Mouse (Mus musculus) left cerebral cortex, adult 18-20 months (tissue): ENCODE measurements at regions not wholly inside any gene's neighbourhood (a gene's known extent, or its start where the extent isn't known, plus 50 kb on each side); places are given as distances from the start of the nearest gene placed in this dataset.
"Not testable (repeated sequence)": the region's sequence is repeated elsewhere in the genome, so short reads cannot be mapped to it uniquely, and the experiment has no call there.

Source experiments
- DNase-seq, 2 experiments: peaks; one replicate each; pipeline ENCODE4 v3.0.0; 2021 to 2022; ENCODE audit warnings: low spot score in 2 of 2, mixed read lengths in 1 of 2

- DNase-seq = no peak
Observed at GRCm38 (mm10) chr6:37618990-37619389, 89.0 kb downstream of the Akr1d1 start.

GRCm38 (mm10) chr6:37621364-37622029 lies 91.5 kb downstream of the Akr1d1 start:
- DNase-seq = no peak

- DNase-seq = no peak
Observed at GRCm38 (mm10) chr6:37622273-37622672, 92.3 kb downstream of the Akr1d1 start.

GRCm38 (mm10) chr6:37627206-37627605 lies 97.2 kb downstream of the Akr1d1 start:
- no peak for DNase-seq

- no peak for DNase-seq
Observed at GRCm38 (mm10) chr6:37633948-37634347, 104.0 kb downstream of the Akr1d1 start.

- no peak for DNase-seq
Observed at GRCm38 (mm10) chr6:37642066-37642465, 112.1 kb downstream of the Akr1d1 start.

GRCm38 (mm10) chr6:37642701-37643121 lies 112.7 kb downstream of the Akr1d1 start:
- peak; percentile 31 to 47 for DNase-seq

- DNase-seq = no peak
Observed at GRCm38 (mm10) chr6:37643176-37643575, 113.2 kb downstream of the Akr1d1 start.

- no peak for DNase-seq
Observed at GRCm38 (mm10) chr6:37643718-37644117, 113.7 kb downstream of the Akr1d1 start.

- no peak for DNase-seq
Observed at GRCm38 (mm10) chr6:37645551-37645950, 115.6 kb downstream of the Akr1d1 start.

- not testable (repeated sequence) for DNase-seq
Observed at GRCm38 (mm10) chr6:37657300-37657699, 127.3 kb downstream of the Akr1d1 start.

GRCm38 (mm10) chr6:37658021-37658650 lies 128.2 kb downstream of the Akr1d1 start:
- no peak for DNase-seq

GRCm38 (mm10) chr6:37662747-37663146 lies 132.8 kb downstream of the Akr1d1 start:
- no peak for DNase-seq

- no peak for DNase-seq
Observed at GRCm38 (mm10) chr6:37665576-37665975, 135.6 kb downstream of the Akr1d1 start.

- no peak for DNase-seq
Observed at GRCm38 (mm10) chr6:37669407-37669806, 139.4 kb downstream of the Akr1d1 start.

- DNase-seq = no peak
Observed at GRCm38 (mm10) chr6:37670701-37671100, 140.7 kb downstream of the Akr1d1 start.

GRCm38 (mm10) chr6:37679871-37680270 lies 149.9 kb downstream of the Akr1d1 start:
- no peak for DNase-seq

GRCm38 (mm10) chr6:37681331-37681730 lies 151.4 kb downstream of the Akr1d1 start:
- DNase-seq = not testable (repeated sequence)

GRCm38 (mm10) chr6:37686094-37686493 lies 156.1 kb downstream of the Akr1d1 start:
- no peak for DNase-seq

GRCm38 (mm10) chr6:37688866-37689617 lies 159.1 kb downstream of the Akr1d1 start:
- DNase-seq = no peak

GRCm38 (mm10) chr6:37689696-37690095 lies 159.7 kb downstream of the Akr1d1 start:
- DNase-seq = no peak

- DNase-seq = no peak
Observed at GRCm38 (mm10) chr6:37691976-37692644, 162.1 kb downstream of the Akr1d1 start.
